Mouse (Mus musculus): Measurements from ENCODE around the gene Uchl3. TPM values are rescaled to one million over a fixed set of nuclear protein-coding genes. Genes with fewer than 3 reads are reported as not detected.

Uchl3 gene
- polyA plus RNA-seq, 1 experiment from 2014 or later = 157 TPM

- H3K9me3 ChIP-seq = no peaks in the 10 kb centered on the region
- H3K27ac ChIP-seq = peak within 1 kb of the TSS; percentile 94
- H3K36me3 ChIP-seq = no peaks in the 10 kb centered on the region; the same call in 1 of the 2 replicates
- H3K27me3 ChIP-seq (ENCODE audit: insufficient read depth, poor library complexity, severe bottlenecking) = no peaks in the 10 kb centered on the region
- DNase-seq (ENCODE audit: low spot score) = peak; percentile 95
- WGBS = 0% methylated on average over 39 of the region's 39 CpGs
- peak within 1 kb of the TSS; percentile 89 for H3K4me3 ChIP-seq
- H3K4me1 ChIP-seq = peaks cover 7% of the 10 kb centered on the region; the same call in 1 of the 2 replicates
Observed at GRCm38 (mm10) chr14:101640153-101640843, 13.5 kb upstream of the Uchl3 start, which contains the start of gene Commd6. Commd6 (minus strand) TSS chr14:101640686.

- H3K27me3 ChIP-seq (ENCODE audit: insufficient read depth, poor library complexity, severe bottlenecking) = no peaks in the 10 kb centered on the region
- H3K4me3 ChIP-seq = no peak overlapping the region
- DNase-seq (ENCODE audit: low spot score) = no peak
- H3K4me1 ChIP-seq = no peaks in the 10 kb centered on the region
- no peaks in the 10 kb centered on the region for H3K36me3 ChIP-seq
- no peaks in the 10 kb centered on the region for H3K9me3 ChIP-seq
- no peak overlapping the region for H3K27ac ChIP-seq
- 74% methylated on average over 1 of the region's 1 CpGs for WGBS
Observed at GRCm38 (mm10) chr14:101644948-101645347, 8.8 kb upstream of the Uchl3 start.

- no peaks in the 10 kb centered on the region for H3K36me3 ChIP-seq
- DNase-seq (ENCODE audit: low spot score) = no peak
- no peak overlapping the region for H3K4me3 ChIP-seq
- 71% methylated on average over 4 of the region's 4 CpGs for WGBS
- no peak overlapping the region for H3K27ac ChIP-seq
- H3K9me3 ChIP-seq = no peaks in the 10 kb centered on the region
- H3K4me1 ChIP-seq = peaks cover 3% of the 10 kb centered on the region; the same call in 1 of the 2 replicates
- no peaks in the 10 kb centered on the region for H3K27me3 ChIP-seq (ENCODE audit: insufficient read depth, poor library complexity, severe bottlenecking)
Observed at GRCm38 (mm10) chr14:101650551-101650950, 3.2 kb upstream of the Uchl3 start.

GRCm38 (mm10) chr14:101652571-101652970 is 1.2 kb upstream of the Uchl3 start:
- no peak overlapping the region for H3K27ac ChIP-seq
- DNase-seq (ENCODE audit: low spot score) = no peak
- no peak overlapping the region for H3K4me3 ChIP-seq
- H3K27me3 ChIP-seq (ENCODE audit: insufficient read depth, poor library complexity, severe bottlenecking) = no peaks in the 10 kb centered on the region
- no peaks in the 10 kb centered on the region for H3K9me3 ChIP-seq
- no peaks in the 10 kb centered on the region for H3K36me3 ChIP-seq
- peaks cover 3% of the 10 kb centered on the region; the same call in 1 of the 2 replicates for H3K4me1 ChIP-seq
- WGBS = 91% methylated on average over 6 of the region's 6 CpGs

GRCm38 (mm10) chr14:101654526-101654909 is 751 bp downstream of the Uchl3 start:
- H3K27me3 ChIP-seq (ENCODE audit: insufficient read depth, poor library complexity, severe bottlenecking) = no peaks in the 10 kb centered on the region
- 1% methylated on average over 10 of the region's 10 CpGs for WGBS
- H3K27ac ChIP-seq = peak overlapping the region; percentile 97
- peaks cover 3% of the 10 kb centered on the region; the same call in 1 of the 2 replicates for H3K4me1 ChIP-seq
- no peaks in the 10 kb centered on the region for H3K9me3 ChIP-seq
- H3K4me3 ChIP-seq = peak overlapping the region; percentile 91
- no peaks in the 10 kb centered on the region for H3K36me3 ChIP-seq
- DNase-seq (ENCODE audit: low spot score) = no peak

- Histone ChIP-seq H3K27me3 (ENCODE audit: insufficient read depth, poor library complexity, severe bottlenecking) (no peaks in the 10 kb centered on the region), H3K27ac (no peak overlapping the region), H3K9me3 (no peaks in the 10 kb centered on the region), H3K4me3 (no peak overlapping the region), H3K36me3 (peaks cover 6% of the 10 kb centered on the region), H3K4me1 (peaks cover 3% of the 10 kb centered on the region; the same call in 1 of the 2 replicates)
- 70% methylated on average over 10 of the region's 10 CpGs for WGBS
- DNase-seq (ENCODE audit: low spot score) = no peak
Observed at GRCm38 (mm10) chr14:101656307-101656706, 2.5 kb downstream of the Uchl3 start.

GRCm38 (mm10) chr14:101661654-101662412 is 8.1 kb downstream of the Uchl3 start:
- Histone ChIP-seq H3K36me3 (peaks cover 11% of the 10 kb centered on the region), H3K9me3 (no peaks in the 10 kb centered on the region), H3K4me1 (no peaks in the 10 kb centered on the region), H3K27ac (no peak overlapping the region), H3K27me3 (ENCODE audit: insufficient read depth, poor library complexity, severe bottlenecking) (no peaks in the 10 kb centered on the region), H3K4me3 (no peak overlapping the region)
- DNase-seq (ENCODE audit: low spot score) = no peak
- WGBS = 72% methylated on average over 3 of the region's 3 CpGs

- Histone ChIP-seq H3K9me3 (no peaks in the 10 kb centered on the region), H3K36me3 (peaks cover 25% of the 10 kb centered on the region), H3K4me3 (no peak overlapping the region), H3K27me3 (ENCODE audit: insufficient read depth, poor library complexity, severe bottlenecking) (no peaks in the 10 kb centered on the region), H3K27ac (no peak overlapping the region), H3K4me1 (no peaks in the 10 kb centered on the region)
- 86% methylated on average over 3 of the region's 3 CpGs for WGBS
- DNase-seq (ENCODE audit: low spot score) = no peak
Observed at GRCm38 (mm10) chr14:101664274-101664673, 10.5 kb downstream of the Uchl3 start.

- no peak overlapping the region for H3K4me3 ChIP-seq
- H3K27ac ChIP-seq = no peak overlapping the region
- H3K9me3 ChIP-seq = no peaks in the 10 kb centered on the region
- H3K27me3 ChIP-seq (ENCODE audit: insufficient read depth, poor library complexity, severe bottlenecking) = no peaks in the 10 kb centered on the region
- 89% methylated on average over 7 of the region's 7 CpGs for WGBS
- H3K36me3 ChIP-seq = peaks cover 25% of the 10 kb centered on the region
- H3K4me1 ChIP-seq = no peaks in the 10 kb centered on the region
- DNase-seq (ENCODE audit: low spot score) = no peak
Observed at GRCm38 (mm10) chr14:101666056-101666455, 12.3 kb downstream of the Uchl3 start.

GRCm38 (mm10) chr14:101666536-101666935 is 12.8 kb downstream of the Uchl3 start:
- DNase-seq (ENCODE audit: low spot score) = no peak
- 83% methylated on average over 5 of the region's 5 CpGs for WGBS
- H3K4me1 ChIP-seq = no peaks in the 10 kb centered on the region
- no peaks in the 10 kb centered on the region for H3K27me3 ChIP-seq (ENCODE audit: insufficient read depth, poor library complexity, severe bottlenecking)
- H3K27ac ChIP-seq = no peak overlapping the region
- no peak overlapping the region for H3K4me3 ChIP-seq
- H3K9me3 ChIP-seq = no peaks in the 10 kb centered on the region
- H3K36me3 ChIP-seq = peaks cover 22% of the 10 kb centered on the region; the same call in 1 of the 2 replicates

- H3K27me3 ChIP-seq (ENCODE audit: insufficient read depth, poor library complexity, severe bottlenecking) = no peaks in the 10 kb centered on the region
- peaks cover 24% of the 10 kb centered on the region for H3K36me3 ChIP-seq
- no peak overlapping the region for H3K27ac ChIP-seq
- DNase-seq (ENCODE audit: low spot score) = no peak
- no peaks in the 10 kb centered on the region for H3K9me3 ChIP-seq
- no peak overlapping the region for H3K4me3 ChIP-seq
- WGBS = 95% methylated on average over 7 of the region's 7 CpGs
- H3K4me1 ChIP-seq = no peaks in the 10 kb centered on the region
Observed at GRCm38 (mm10) chr14:101668626-101669025, 14.9 kb downstream of the Uchl3 start.

GRCm38 (mm10) chr14:101672226-101672625 is 18.5 kb downstream of the Uchl3 start:
- Histone ChIP-seq H3K4me1 (no peaks in the 10 kb centered on the region), H3K36me3 (peaks cover 25% of the 10 kb centered on the region), H3K9me3 (no peaks in the 10 kb centered on the region), H3K27ac (no peak overlapping the region), H3K4me3 (no peak overlapping the region), H3K27me3 (ENCODE audit: insufficient read depth, poor library complexity, severe bottlenecking) (no peaks in the 10 kb centered on the region)
- WGBS = 96% methylated on average over 1 of the region's 1 CpGs
- no peak for DNase-seq (ENCODE audit: low spot score)

- WGBS = 91% methylated on average over 6 of the region's 6 CpGs
- Histone ChIP-seq H3K36me3 (peaks cover 4% of the 10 kb centered on the region; the same call in 1 of the 2 replicates), H3K4me1 (no peaks in the 10 kb centered on the region), H3K4me3 (no peak overlapping the region), H3K27ac (no peak overlapping the region), H3K9me3 (no peaks in the 10 kb centered on the region), H3K27me3 (ENCODE audit: insufficient read depth, poor library complexity, severe bottlenecking) (no peaks in the 10 kb centered on the region)
- DNase-seq (ENCODE audit: low spot score) = no peak
Observed at GRCm38 (mm10) chr14:101687696-101688095, 33.9 kb downstream of the Uchl3 start.
